Mouse (Mus musculus): Measurements from ENCODE around the gene Trim60. TPM values are rescaled to one million over a fixed set of nuclear protein-coding genes. Genes with fewer than 3 reads are reported as not detected.
"Not testable (repeated sequence)": the region's sequence is repeated elsewhere in the genome, so short reads cannot be mapped to it uniquely, and the experiment has no call there.

The Trim60 gene
- polyA plus RNA-seq, 1 experiment from 2014 or later, result not detected

DNA sequence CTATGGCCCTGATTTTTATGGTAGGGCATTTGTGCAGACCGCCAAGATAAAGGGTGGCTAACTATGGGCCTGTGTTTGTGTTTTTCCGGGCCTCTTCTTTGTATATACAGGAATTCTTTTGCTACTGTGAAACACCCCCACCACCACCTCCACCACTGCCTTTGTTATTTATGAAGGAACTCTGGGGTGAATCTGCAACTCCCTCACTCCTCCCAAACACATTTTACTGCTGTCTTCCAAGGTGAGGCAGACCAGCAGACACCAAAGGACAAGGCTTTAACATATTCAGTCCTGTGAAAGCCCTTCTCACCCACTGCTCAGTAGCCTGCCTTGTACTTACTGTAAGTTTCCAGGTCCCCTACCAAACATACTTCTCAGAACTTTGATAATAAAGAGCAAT lies 15.8 kb upstream of the Trim60 start:
- H3K4me1 ChIP-seq, result 0 out of 2 replicates have a peak, but pooled peaks cover 5% of the 10 kb centered on the region
- no peak for DNase-seq (ENCODE audit: low spot score)
- H3K4me3 ChIP-seq, result no peak overlapping the region
- no peaks in the 10 kb centered on the region for H3K36me3 ChIP-seq
- H3K27me3 ChIP-seq (ENCODE audit: insufficient read depth, poor library complexity, severe bottlenecking), result no peaks in the 10 kb centered on the region
- H3K27ac ChIP-seq, result no peak overlapping the region
- WGBS, result 56% methylated on average over 2 of the region's 2 CpGs
- no peaks in the 10 kb centered on the region for H3K9me3 ChIP-seq

DNA sequence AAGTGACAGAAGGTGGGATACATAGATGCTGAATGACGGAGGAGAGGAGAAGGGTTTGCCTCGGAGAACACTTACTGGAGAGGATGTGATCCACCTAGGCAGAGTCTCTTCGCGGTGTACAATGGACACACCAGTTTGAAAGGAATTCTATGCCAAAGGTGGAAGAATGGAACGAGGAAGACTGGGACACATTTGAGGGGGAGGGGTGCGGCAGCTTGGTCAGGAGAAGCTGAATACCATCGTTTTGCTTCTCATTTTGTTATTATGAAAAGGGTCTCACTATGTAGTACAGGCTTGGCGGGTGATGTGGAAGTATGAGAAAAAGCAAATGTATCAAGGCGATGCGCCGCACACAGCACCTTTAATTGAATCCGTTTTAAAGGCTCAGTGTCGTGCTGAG lies 14.7 kb upstream of the Trim60 start:
- no peak overlapping the region for H3K27ac ChIP-seq
- no peak for DNase-seq (ENCODE audit: low spot score)
- H3K4me1 ChIP-seq, result 0 out of 2 replicates have a peak, but pooled peaks cover 5% of the 10 kb centered on the region
- no peak overlapping the region for H3K4me3 ChIP-seq
- H3K27me3 ChIP-seq (ENCODE audit: insufficient read depth, poor library complexity, severe bottlenecking), result no peaks in the 10 kb centered on the region
- H3K9me3 ChIP-seq, result no peaks in the 10 kb centered on the region
- WGBS, result 83% methylated on average over 13 of the region's 13 CpGs
- no peaks in the 10 kb centered on the region for H3K36me3 ChIP-seq

GRCm38 (mm10) chr8:65032107-65032506 lies 13.7 kb upstream of the Trim60 start:
- no peak for DNase-seq (ENCODE audit: low spot score)
- Histone ChIP-seq H3K4me3 (no peak overlapping the region), H3K27ac (no peak overlapping the region), H3K4me1 (0 out of 2 replicates have a peak, but pooled peaks cover 5% of the 10 kb centered on the region), H3K9me3 (no peaks in the 10 kb centered on the region), H3K36me3 (no peaks in the 10 kb centered on the region), H3K27me3 (ENCODE audit: insufficient read depth, poor library complexity, severe bottlenecking) (no peaks in the 10 kb centered on the region)
- WGBS, result 96% methylated on average over 1 of the region's 1 CpGs

DNA sequence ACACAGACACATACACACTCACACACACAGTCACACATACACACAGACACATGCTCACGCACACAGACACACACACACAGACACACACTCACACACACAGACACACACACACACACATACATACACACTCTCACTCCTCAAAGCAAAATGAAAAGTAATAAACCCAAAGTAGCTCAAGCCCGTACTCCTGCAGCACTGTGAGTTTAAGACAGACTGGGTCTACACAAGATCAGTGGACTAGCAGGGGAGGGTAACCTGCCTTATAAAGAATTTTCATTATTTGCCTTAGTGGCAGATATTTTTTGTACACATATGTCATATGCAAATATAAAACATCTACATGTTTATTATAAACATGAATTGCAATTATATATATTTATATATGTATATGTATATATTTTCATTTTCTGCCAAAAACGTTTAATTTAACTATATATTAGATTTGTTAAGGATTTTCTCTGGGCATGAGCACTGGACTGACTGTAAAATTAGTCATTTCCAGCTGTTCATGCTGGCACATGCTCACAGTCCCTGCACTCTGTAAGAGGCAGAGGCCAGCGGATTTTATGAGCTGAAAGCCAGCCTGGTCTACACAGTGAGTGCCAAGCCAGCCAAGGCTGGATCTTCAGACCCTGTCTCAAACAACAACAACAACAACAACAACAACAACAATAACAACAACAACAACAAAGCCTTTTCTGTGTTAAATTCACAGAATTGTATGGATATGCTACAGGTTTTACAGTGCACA lies 12.5 kb upstream of the Trim60 start:
- H3K4me1 ChIP-seq, result 0 out of 2 replicates have a peak, but pooled peaks cover 5% of the 10 kb centered on the region
- H3K27me3 ChIP-seq (ENCODE audit: insufficient read depth, poor library complexity, severe bottlenecking), result no peaks in the 10 kb centered on the region
- H3K9me3 ChIP-seq, result no peaks in the 10 kb centered on the region
- WGBS, result 74% methylated on average over 4 of the region's 4 CpGs
- H3K36me3 ChIP-seq, result no peaks in the 10 kb centered on the region
- H3K27ac ChIP-seq, result no peak overlapping the region
- H3K4me3 ChIP-seq, result no peak overlapping the region
- DNase-seq (ENCODE audit: low spot score), result no peak

DNA sequence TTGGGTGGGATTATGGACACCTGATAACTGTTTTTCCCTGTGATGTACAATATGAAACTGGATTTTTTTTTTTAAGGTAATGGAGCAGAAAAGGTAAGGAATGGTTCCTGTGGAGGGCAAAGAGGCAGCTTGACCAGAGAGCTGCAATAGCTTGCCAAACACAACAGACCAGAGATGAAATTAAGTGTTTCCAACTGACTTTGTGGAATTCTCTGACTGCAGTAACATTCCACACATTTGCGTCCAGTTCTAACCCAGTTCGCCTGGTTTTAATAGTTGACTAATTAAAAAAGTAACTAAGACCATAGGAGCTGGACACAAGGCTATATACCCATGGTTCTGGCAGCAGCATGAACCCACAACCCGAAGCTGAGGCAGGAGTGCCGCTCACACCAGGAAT lies 11.4 kb upstream of the Trim60 start:
- 82% methylated on average over 4 of the region's 4 CpGs for WGBS
- Histone ChIP-seq H3K4me1 (no peaks in the 10 kb centered on the region), H3K36me3 (no peaks in the 10 kb centered on the region), H3K27ac (no peak overlapping the region), H3K9me3 (no peaks in the 10 kb centered on the region), H3K4me3 (no peak overlapping the region), H3K27me3 (ENCODE audit: insufficient read depth, poor library complexity, severe bottlenecking) (no peaks in the 10 kb centered on the region)
- no peak for DNase-seq (ENCODE audit: low spot score)

DNA sequence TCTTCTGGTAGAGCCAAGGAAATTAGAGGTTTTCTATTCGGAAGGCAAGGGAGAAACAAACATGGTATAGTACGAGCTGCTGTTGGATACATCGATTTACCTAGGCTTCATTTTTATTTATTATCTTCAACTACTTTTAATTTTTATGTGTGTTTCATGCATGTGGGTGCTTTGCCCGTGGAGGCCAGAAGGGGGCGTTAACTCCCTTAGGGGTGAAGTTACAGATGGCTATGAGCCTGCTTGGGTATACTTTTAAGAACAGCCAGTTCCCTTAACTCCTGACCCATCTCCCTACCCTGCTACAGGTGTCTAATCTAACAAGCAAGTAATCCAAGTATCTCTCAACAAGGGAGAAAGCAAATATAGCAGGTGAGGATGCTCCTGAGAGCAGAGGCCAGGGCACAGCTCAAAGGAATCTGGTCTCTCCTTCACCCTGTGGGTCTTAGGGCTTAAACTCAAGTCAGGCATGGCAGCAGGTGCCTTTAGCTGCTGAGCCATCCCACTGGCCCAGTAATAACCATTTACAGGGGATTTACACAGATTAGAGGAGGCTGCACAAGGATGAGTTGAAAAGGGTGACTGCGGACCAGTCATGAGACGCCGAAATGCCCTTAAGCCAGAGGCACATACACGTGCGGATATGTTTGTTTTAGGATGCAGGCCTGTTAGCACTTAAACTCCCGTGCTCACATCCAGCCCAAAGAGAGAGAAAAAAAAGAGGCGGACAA lies 10.7 kb upstream of the Trim60 start:
- Histone ChIP-seq H3K4me3 (no peak overlapping the region), H3K4me1 (no peaks in the 10 kb centered on the region), H3K36me3 (no peaks in the 10 kb centered on the region), H3K27ac (no peak overlapping the region), H3K9me3 (no peaks in the 10 kb centered on the region), H3K27me3 (ENCODE audit: insufficient read depth, poor library complexity, severe bottlenecking) (no peaks in the 10 kb centered on the region)
- no peak for DNase-seq (ENCODE audit: low spot score)
- 78% methylated on average over 12 of the region's 12 CpGs for WGBS

GRCm38 (mm10) chr8:65022485-65022884 lies 4.1 kb upstream of the Trim60 start:
- no peak for DNase-seq (ENCODE audit: low spot score)
- Histone ChIP-seq H3K4me1 (no peaks in the 10 kb centered on the region), H3K9me3 (no peaks in the 10 kb centered on the region), H3K4me3 (no peak overlapping the region), H3K27ac (no peak overlapping the region), H3K27me3 (ENCODE audit: insufficient read depth, poor library complexity, severe bottlenecking) (no peaks in the 10 kb centered on the region), H3K36me3 (no peaks in the 10 kb centered on the region)
- WGBS, result 49% methylated on average over 8 of the region's 8 CpGs

DNA sequence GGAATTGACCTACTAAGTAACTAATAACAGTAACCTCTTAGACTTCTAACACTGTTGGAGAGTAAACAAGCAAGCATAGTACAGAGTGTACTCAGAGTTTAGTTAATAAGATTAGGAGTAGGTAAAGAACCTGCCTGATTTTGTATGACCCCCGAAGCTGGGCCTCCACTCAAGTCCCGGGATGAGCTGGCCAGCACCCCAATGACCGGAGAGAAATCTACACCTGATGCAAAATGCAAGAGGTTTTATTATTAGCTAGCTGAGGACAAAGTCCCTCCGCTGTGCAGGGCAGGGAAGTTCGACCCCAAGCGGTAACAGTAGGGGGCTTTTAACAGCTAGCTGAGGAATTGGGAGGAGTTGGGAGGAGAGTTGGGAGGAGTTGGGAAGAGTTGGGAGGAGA lies 10.8 kb downstream of the Trim60 start:
- WGBS, result 71% methylated on average over 6 of the region's 6 CpGs

DNA sequence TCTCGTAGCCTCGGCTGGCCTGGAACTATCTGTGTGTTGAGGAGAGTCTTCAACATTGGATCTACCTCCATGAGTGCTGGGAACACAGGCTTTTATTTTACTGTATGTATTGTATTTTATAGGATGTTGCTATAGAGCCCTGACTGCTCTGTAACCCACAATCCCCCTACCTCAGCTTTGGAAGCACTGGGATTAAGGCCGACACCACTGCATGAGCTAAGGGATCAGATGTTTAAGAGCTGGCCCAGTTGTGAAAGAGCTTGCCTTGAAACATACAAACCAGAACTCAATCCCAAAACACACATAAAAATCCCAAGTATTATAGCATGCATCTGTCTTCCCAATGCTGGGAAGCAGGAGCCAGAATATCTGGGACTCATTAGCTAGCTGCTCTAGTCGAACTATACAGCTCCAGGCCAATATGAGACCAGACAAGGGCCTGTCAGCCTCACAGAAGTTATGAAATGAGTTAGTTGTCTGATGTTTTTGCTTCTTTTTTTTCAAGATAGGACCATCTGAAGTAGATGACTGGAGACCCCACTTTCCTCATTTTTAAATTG lies 19.5 kb downstream of the Trim60 start:
- 82% methylated on average over 4 of the region's 4 CpGs for WGBS
- H3K27me3 ChIP-seq (ENCODE audit: insufficient read depth, poor library complexity, severe bottlenecking), result no peaks in the 10 kb centered on the region
- no peaks in the 10 kb centered on the region for H3K4me1 ChIP-seq
- DNase-seq (ENCODE audit: low spot score), result no peak
- no peaks in the 10 kb centered on the region for H3K9me3 ChIP-seq
- no peak overlapping the region for H3K27ac ChIP-seq
- no peaks in the 10 kb centered on the region for H3K36me3 ChIP-seq
- H3K4me3 ChIP-seq, result no peak overlapping the region

More for the DNA sequence above, 10.8 kb downstream of the Trim60 start:
- not testable (repeated sequence) for H3K27ac ChIP-seq; H3K36me3 ChIP-seq; H3K9me3 ChIP-seq; DNase-seq (ENCODE audit: low spot score); H3K27me3 ChIP-seq (ENCODE audit: insufficient read depth, poor library complexity, severe bottlenecking); H3K4me3 ChIP-seq; H3K4me1 ChIP-seq

DNA sequence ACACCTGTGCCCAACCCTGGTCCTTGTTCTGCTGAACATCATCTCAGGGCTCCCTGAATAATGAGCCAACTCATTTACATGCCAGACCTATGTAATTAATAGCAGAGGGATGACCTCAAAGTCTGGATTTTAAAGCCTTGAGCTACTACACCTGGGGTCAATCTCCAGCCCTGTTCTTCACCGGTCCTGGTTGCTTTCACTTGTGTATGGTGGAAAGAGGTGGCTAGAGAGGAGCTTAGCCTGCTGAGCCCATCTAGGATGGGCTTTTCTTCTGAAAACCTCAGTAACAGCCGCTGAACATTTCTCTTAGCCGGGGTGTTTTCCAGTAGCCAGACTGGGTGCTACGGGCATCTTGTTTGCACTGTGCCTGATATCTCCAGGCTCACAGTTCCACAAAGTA lies 30.7 kb downstream of the Trim60 start, which contains the start of gene Trim75:
Trim75 (minus strand) TSS at position 101 of the 400 bp plus-strand sequence.
- no peaks in the 10 kb centered on the region for H3K9me3 ChIP-seq
- no peak within 1 kb of the TSS for H3K4me3 ChIP-seq
- H3K27ac ChIP-seq, result no peak within 1 kb of the TSS
- no peaks in the 10 kb centered on the region for H3K36me3 ChIP-seq
- H3K4me1 ChIP-seq, result no peaks in the 10 kb centered on the region
- H3K27me3 ChIP-seq (ENCODE audit: insufficient read depth, poor library complexity, severe bottlenecking), result no peaks in the 10 kb centered on the region
- 88% methylated on average over 4 of the region's 4 CpGs for WGBS
- no peak for DNase-seq (ENCODE audit: low spot score)

DNA sequence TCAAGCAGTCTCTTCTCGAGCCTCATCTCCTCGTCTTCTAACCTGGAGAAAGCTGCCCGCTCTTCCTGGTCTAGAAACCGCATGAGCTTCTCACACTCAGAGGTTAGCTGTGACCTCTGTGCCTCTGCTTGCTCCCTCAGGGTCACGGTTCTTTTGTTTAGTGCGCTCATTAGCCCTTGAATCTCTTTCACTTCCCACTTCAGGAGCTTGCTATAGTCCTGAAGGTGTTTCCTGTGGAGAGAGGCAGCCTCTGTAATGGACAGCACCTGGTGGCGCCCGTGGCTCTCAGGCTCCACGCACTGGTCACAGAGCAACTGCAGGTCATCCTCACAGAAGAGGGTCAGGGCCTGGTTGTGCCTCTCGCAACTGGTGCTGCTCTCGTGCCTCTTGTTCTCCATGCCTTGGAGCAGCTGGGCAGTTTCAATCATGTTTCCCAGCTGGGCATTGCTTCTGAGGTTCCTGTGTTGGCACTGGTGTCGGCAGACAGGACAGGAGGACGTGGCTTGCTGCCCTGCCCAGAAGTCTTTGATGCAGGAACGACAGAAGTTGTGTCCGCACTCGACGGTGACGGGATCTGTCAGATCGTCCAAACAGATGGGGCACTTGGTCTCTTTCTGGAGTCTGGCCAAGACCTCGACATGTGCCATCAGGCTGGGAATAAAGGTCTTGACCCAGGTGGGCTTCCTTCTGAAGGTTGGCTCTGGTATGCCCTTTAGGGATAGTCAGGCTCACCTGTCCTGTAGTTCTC lies 35.1 kb downstream of the Trim60 start:
- Histone ChIP-seq H3K4me3 (no peak overlapping the region), H3K4me1 (no peaks in the 10 kb centered on the region), H3K27ac (no peak overlapping the region), H3K36me3 (no peaks in the 10 kb centered on the region), H3K27me3 (ENCODE audit: insufficient read depth, poor library complexity, severe bottlenecking) (no peaks in the 10 kb centered on the region), H3K9me3 (no peaks in the 10 kb centered on the region)
- DNase-seq (ENCODE audit: low spot score), result no peak
- 73% methylated on average over 20 of the region's 20 CpGs for WGBS

DNA sequence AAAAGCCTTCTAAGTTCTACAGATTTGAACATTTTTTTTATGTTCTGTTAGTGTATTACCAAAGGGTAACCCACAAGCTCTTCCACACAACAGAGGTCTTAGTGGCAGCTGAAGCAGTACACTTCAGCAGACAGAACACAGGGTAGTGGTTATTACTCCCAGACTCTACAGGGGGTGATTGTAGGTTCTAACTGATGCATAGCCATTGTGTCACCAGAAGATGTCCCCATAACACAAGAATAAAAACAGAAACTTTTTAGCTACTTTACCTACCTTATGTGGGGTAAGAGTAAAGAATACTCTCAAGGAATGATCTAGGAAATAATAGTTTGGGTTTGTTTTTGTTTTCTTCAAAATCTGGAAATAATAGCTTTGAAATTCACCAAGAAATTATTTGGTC lies 55.5 kb downstream of the Trim60 start:
- H3K36me3 ChIP-seq, result peaks cover 23% of the 10 kb centered on the region
- no peak overlapping the region for H3K27ac ChIP-seq
- H3K4me1 ChIP-seq, result no peaks in the 10 kb centered on the region
- no peaks in the 10 kb centered on the region for H3K9me3 ChIP-seq
- no peak overlapping the region for H3K4me3 ChIP-seq
- DNase-seq (ENCODE audit: low spot score), result no peak
- H3K27me3 ChIP-seq (ENCODE audit: insufficient read depth, poor library complexity, severe bottlenecking), result no peaks in the 10 kb centered on the region

DNA sequence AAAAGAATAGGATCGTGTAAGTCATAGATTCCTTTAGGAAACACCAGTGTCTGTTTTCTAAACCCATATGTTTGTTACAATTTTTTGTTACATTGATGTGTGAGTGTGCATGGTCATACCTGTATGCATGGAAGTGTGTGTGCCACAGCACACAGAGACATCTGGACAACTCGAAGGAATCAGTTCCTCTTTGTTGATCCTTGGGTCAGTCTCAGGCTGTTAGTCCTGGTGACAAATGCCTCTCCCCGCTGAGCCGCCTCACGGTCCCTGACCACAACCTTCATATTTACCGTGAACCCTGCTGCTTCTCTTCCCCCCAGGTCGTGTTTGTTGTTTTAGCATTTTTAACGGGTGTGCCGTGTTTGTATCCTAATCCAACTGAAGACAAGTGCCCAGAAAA lies 59.4 kb downstream of the Trim60 start:
- peaks cover 14% of the 10 kb centered on the region for H3K36me3 ChIP-seq
- H3K4me3 ChIP-seq, result no peak overlapping the region
- no peaks in the 10 kb centered on the region for H3K4me1 ChIP-seq
- no peak for DNase-seq (ENCODE audit: low spot score)
- H3K27ac ChIP-seq, result no peak overlapping the region
- H3K9me3 ChIP-seq, result no peaks in the 10 kb centered on the region
- WGBS, result 86% methylated on average over 9 of the region's 9 CpGs
- no peaks in the 10 kb centered on the region for H3K27me3 ChIP-seq (ENCODE audit: insufficient read depth, poor library complexity, severe bottlenecking)

Data from heart, embryonic 10.5 days (tissue).